In the genomic region with DNA sequence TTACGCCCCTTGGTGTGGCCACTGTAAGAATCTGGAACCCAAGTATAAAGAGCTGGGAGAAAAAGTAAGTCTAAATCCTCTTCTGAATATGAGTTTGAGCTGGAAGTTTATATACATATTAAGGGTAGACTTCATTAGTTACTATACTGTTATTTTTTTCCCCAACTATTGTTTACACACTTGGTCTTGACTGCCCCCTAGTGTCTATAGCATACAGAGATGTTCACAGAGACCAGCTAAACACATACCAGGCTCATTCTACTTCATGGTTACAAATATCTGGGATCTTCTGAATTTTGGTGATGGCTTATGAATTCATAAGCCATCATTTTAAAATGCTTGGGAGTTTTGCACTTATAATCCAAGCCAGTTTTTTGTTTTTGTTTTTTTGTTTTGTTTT, we compare ENCODE assay signal across 12 mouse cellular contexts. TPM values are rescaled to one million over a fixed set of nuclear protein-coding genes. Genes with fewer than 3 reads are reported as not detected.
A peak's percentile ranks its signal among the peaks of the same experiment; 100 is the strongest.
DNase-seq lines count a peak whose midpoint lies in the region; ATAC-seq and TF ChIP-seq lines count a peak whose summit lies in the region.
"Had no signal": no experiment of that assay in that cellular context is flagged by ENCODE, and none has a peak within 500 bp of the region (broad histone marks: within the 10 kb centered on the region; RNA-seq: fewer than 3 reads in every experiment).

No protein-coding gene starts in this region.

- ATAC-seq in hindbrain, postnatal 0 days, result no peak
- ATAC-seq in hindbrain, embryonic 13.5 days (ENCODE audit: low FRiP score), result no peak
- ATAC-seq: forebrain, embryonic 16.5 days had no signal

- no peak overlapping the region for H3K27ac ChIP-seq in hindbrain, postnatal 0 days
- H3K27ac ChIP-seq in hindbrain, embryonic 13.5 days, result no peak overlapping the region
- H3K27ac ChIP-seq: heart, embryonic 15.5 days had no signal

- H3K4me2 ChIP-seq in hindbrain, postnatal 0 days (ENCODE audit: low read depth, low read length), result no peak overlapping the region
- H3K4me2 ChIP-seq in hindbrain, embryonic 13.5 days, result no peak overlapping the region
- H3K4me2 ChIP-seq: heart, embryonic 15.5 days had no signal

- H3K9ac ChIP-seq in hindbrain, postnatal 0 days (replicated peaks; ENCODE audit: low read length), result no peak overlapping the region
- H3K9ac ChIP-seq in hindbrain, embryonic 13.5 days, result no peak overlapping the region
- H3K9ac ChIP-seq: heart, embryonic 15.5 days had no signal

- DNase-seq in hindbrain, postnatal 0 days (ENCODE audit: low spot score), result peak; percentile 53
- peak; percentile 48 for DNase-seq in A20 (ENCODE audit: low read depth, low spot score)
- DNase-seq in MN1 (ENCODE audit: low spot score), result peak; percentile 48
- DNase-seq in induced T-regulatory cell, adult 2 months (ENCODE audit: low read depth), result peak; percentile 80
- DNase-seq in layer of hippocampus, adult 9-11 months, result no peak
- DNase-seq in adrenal gland, postnatal 36 days, result no peak
- no peak for DNase-seq in heart, adult 9 months (ENCODE audit: low spot score in 2 of 2)
- DNase-seq: cerebellum, adult 8-10 months; lung, postnatal 4 days had no signal

- H3K4me3 ChIP-seq in hindbrain, postnatal 0 days (ENCODE audit: low read length), result no peak overlapping the region
- H3K4me3 ChIP-seq in hindbrain, embryonic 13.5 days, result no peak overlapping the region
- H3K4me3 ChIP-seq: heart, embryonic 15.5 days had no signal

- H3K4me1 ChIP-seq in hindbrain, postnatal 0 days (ENCODE audit: insufficient read depth, low read length), result no peaks in the 10 kb centered on the region
- H3K4me1 ChIP-seq in hindbrain, embryonic 13.5 days (replicated peaks), result no peaks in the 10 kb centered on the region
- H3K4me1 ChIP-seq: heart, embryonic 15.5 days had no signal

- peaks cover 70% of the 10 kb centered on the region for H3K36me3 ChIP-seq in hindbrain, postnatal 0 days (ENCODE audit: insufficient read depth, low read length)
- peaks cover 95% of the 10 kb centered on the region for H3K36me3 ChIP-seq in hindbrain, embryonic 13.5 days

- peak; percentile 57 for TF ChIP-seq CTCF in hindbrain, postnatal 0 days (IDR thresholded peaks at IDR 0.05; ENCODE audit: low read depth)

- H3K9me3 ChIP-seq in hindbrain, postnatal 0 days (ENCODE audit: low read length), result no peaks in the 10 kb centered on the region
- no peaks in the 10 kb centered on the region for H3K9me3 ChIP-seq in hindbrain, embryonic 13.5 days
- H3K9me3 ChIP-seq: heart, embryonic 15.5 days had no signal

- no peaks in the 10 kb centered on the region for H3K27me3 ChIP-seq in hindbrain, postnatal 0 days (ENCODE audit: insufficient read depth, low read length)
- H3K27me3 ChIP-seq in hindbrain, embryonic 13.5 days, result 0 out of 2 replicates have a peak, but pooled peaks cover 3% of the 10 kb centered on the region
- H3K27me3 ChIP-seq: heart, embryonic 15.5 days had no signal

- WGBS in hindbrain, postnatal 0 days, result 94% methylated on average over 1 of the region's 1 CpGs
- 93% methylated on average over 1 of the region's 1 CpGs for WGBS in hindbrain, embryonic 13.5 days

RNA-seq across cellular contexts. Expression of gene Ell3, which starts 9.2 kb away (rescaled TPM):
- total RNA-seq in hindbrain, postnatal 0 days (2014; rRNA removed), result 0.58 TPM in 1 of 2 replicates, not detected in the other
- 1.4 and 1.7 TPM in 2 replicates for polyA plus RNA-seq in hindbrain, postnatal 0 days (2015; fragmentation: Nextera tagmentation; extraction: Ambion mirVana)
- 2.5 and 2.8 TPM in 2 replicates for polyA plus RNA-seq in hindbrain, embryonic 13.5 days (2015; fragmentation: Nextera tagmentation; extraction: Ambion mirVana)
- under 1 TPM; 0.17 to 0.36 TPM for total RNA-seq in adrenal gland, postnatal 36 days (2021)

RNA-seq across cellular contexts. Expression of gene Serf2, which starts 14.1 kb away (rescaled TPM):
- 420 and 667 TPM in 2 replicates for total RNA-seq in hindbrain, postnatal 0 days (2014; rRNA removed)
- 306 and 336 TPM in 2 replicates for polyA plus RNA-seq in hindbrain, postnatal 0 days (2015; fragmentation: Nextera tagmentation; extraction: Ambion mirVana)
- 391 and 404 TPM in 2 replicates for polyA plus RNA-seq in hindbrain, embryonic 13.5 days (2015; fragmentation: Nextera tagmentation; extraction: Ambion mirVana)
- total RNA-seq in adrenal gland, postnatal 36 days (2021), result 100 to 1,000 TPM; 333 to 337 TPM

RNA-seq across cellular contexts. Expression of gene Hypk, which starts 18.2 kb away (rescaled TPM):
- total RNA-seq in hindbrain, postnatal 0 days (2014; rRNA removed), result 5.4 and 12.5 TPM in 2 replicates
- 110 and 119 TPM in 2 replicates for polyA plus RNA-seq in hindbrain, postnatal 0 days (2015; fragmentation: Nextera tagmentation; extraction: Ambion mirVana)
- polyA plus RNA-seq in hindbrain, embryonic 13.5 days (2015; fragmentation: Nextera tagmentation; extraction: Ambion mirVana), result 111 and 119 TPM in 2 replicates
- total RNA-seq in adrenal gland, postnatal 36 days (2021), result 10 to 100 TPM; 33.0 to 34.7 TPM

RNA-seq across cellular contexts. Expression of gene Catsper2, which starts 21.3 kb away (rescaled TPM):
- total RNA-seq in hindbrain, postnatal 0 days (2014; rRNA removed), result 2.1 and 3.3 TPM in 2 replicates
- 4.3 and 4.9 TPM in 2 replicates for polyA plus RNA-seq in hindbrain, postnatal 0 days (2015; fragmentation: Nextera tagmentation; extraction: Ambion mirVana)
- 5.7 and 6.8 TPM in 2 replicates for polyA plus RNA-seq in hindbrain, embryonic 13.5 days (2015; fragmentation: Nextera tagmentation; extraction: Ambion mirVana)
- 1 to 10 TPM; 1.9 to 2.9 TPM for total RNA-seq in adrenal gland, postnatal 36 days (2021)

RNA-seq across cellular contexts. Expression of gene Pdia3, which starts 21.3 kb away (rescaled TPM):
- 47.4 and 56.8 TPM in 2 replicates for total RNA-seq in hindbrain, postnatal 0 days (2014; rRNA removed)
- 291 and 296 TPM in 2 replicates for polyA plus RNA-seq in hindbrain, postnatal 0 days (2015; fragmentation: Nextera tagmentation; extraction: Ambion mirVana)
- 386 and 398 TPM in 2 replicates for polyA plus RNA-seq in hindbrain, embryonic 13.5 days (2015; fragmentation: Nextera tagmentation; extraction: Ambion mirVana)
- total RNA-seq in adrenal gland, postnatal 36 days (2021), result 100 to 1,000 TPM; 412 to 415 TPM

Comparison
In these comparisons a context has a peak if more than half of its experiments do, and no peak if none do; other contexts are left out.
1. DNase-seq: peak in hindbrain, postnatal 0 days (single experiment), A20 (single experiment), MN1 (single experiment) and induced T-regulatory cell, adult 2 months (single experiment); none in layer of hippocampus, adult 9-11 months (single experiment), adrenal gland, postnatal 36 days (0 of 2) and heart, adult 9 months (0 of 2).